Mouse (Mus musculus): ENCODE data around the gene Cnot6l.

DNA sequence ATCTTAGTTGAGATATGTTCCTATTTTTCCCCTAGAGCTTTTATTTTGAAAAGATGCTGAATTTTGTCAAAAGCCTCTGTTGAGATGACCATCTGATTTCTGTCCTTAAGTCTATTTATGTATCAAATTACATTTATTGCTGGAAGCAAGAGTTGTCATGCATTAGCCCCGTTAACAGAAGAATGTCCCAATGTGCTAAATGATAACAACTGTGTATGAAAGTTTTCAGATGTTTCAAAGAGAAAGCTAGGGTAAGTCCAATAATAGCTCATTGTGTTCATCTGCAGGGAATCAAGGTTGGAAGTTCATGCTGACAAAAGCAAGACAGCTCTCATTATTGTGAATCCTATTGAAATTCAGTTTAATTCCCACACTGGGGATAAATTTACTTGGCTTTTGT lies 129.9 kb downstream of the Cnot6l start:
- TF ChIP-seq CTCF (IDR thresholded peaks at IDR 0.05) (no peak), EP300 (IDR thresholded peaks at IDR 0.05) (peak; percentile 50)

Data from lung, postnatal 0 days (tissue).